Comparison of ENCODE assay signal across 12 mouse cellular contexts in genomic region chr9:46098360-46098985, GRCm38 (mm10).
DNase-seq lines count a peak whose midpoint lies in the region; ATAC-seq and TF ChIP-seq lines count a peak whose summit lies in the region.
"Had no signal": no experiment of that assay in that cellular context is flagged by ENCODE, and none has a peak within 500 bp of the region (broad histone marks: within the 10 kb centered on the region; RNA-seq: fewer than 3 reads in every experiment).

No protein-coding gene starts in this region.

- peaks cover 13% of the 10 kb centered on the region for H3K4me1 ChIP-seq in intestine, postnatal 0 days (replicated peaks; ENCODE audit: control insufficient read depth, insufficient read depth, low read length)
- H3K4me1 ChIP-seq in liver, embryonic 15.5 days (replicated peaks) = peaks cover 20% of the 10 kb centered on the region
- no peaks in the 10 kb centered on the region for H3K4me1 ChIP-seq in midbrain, embryonic 14.5 days (ENCODE audit: control insufficient read depth, insufficient read depth, low read length)

- 0 out of 2 replicates have a peak, but pooled peaks have one; percentile 27 for ATAC-seq in frontal cortex, adult (ENCODE audit: low TSS enrichment)
- peak; percentile 69 for ATAC-seq in intestine, postnatal 0 days
- peak; percentile 68 for ATAC-seq in liver, embryonic 15.5 days (ENCODE audit: insufficient read depth)
- no peak for ATAC-seq in midbrain, embryonic 14.5 days (ENCODE audit: low FRiP score, low TSS enrichment)
- ATAC-seq: hindbrain, postnatal 0 days had no signal

- peak overlapping the region; percentile 37 for H3K4me2 ChIP-seq in intestine, postnatal 0 days (replicated peaks; ENCODE audit: low read depth)
- H3K4me2 ChIP-seq in liver, embryonic 15.5 days = no peak overlapping the region; the same call in 1 of the 2 replicates
- no peak overlapping the region for H3K4me2 ChIP-seq in midbrain, embryonic 14.5 days (ENCODE audit: low read length)
- H3K4me2 ChIP-seq: lung, embryonic 14.5 days had no signal

- no peak overlapping the region for H3K4me3 ChIP-seq in intestine, postnatal 0 days (ENCODE audit: low read depth, low read length)
- H3K4me3 ChIP-seq in liver, embryonic 15.5 days (replicated peaks) = no peak overlapping the region
- no peak overlapping the region for H3K4me3 ChIP-seq in left cerebral cortex, adult 2 months
- H3K4me3 ChIP-seq in midbrain, embryonic 14.5 days (replicated peaks; ENCODE audit: low read depth, low read length) = no peak overlapping the region
- H3K4me3 ChIP-seq: forebrain, embryonic 10.5 days had no signal

- H3K9me3 ChIP-seq in intestine, postnatal 0 days (ENCODE audit: control insufficient read depth) = no peaks in the 10 kb centered on the region
- H3K9me3 ChIP-seq in liver, embryonic 15.5 days (replicated peaks) = no peaks in the 10 kb centered on the region
- no peaks in the 10 kb centered on the region for H3K9me3 ChIP-seq in midbrain, embryonic 14.5 days (ENCODE audit: control insufficient read depth, low read length)
- H3K9me3 ChIP-seq: forebrain, embryonic 10.5 days had no signal

- H3K9ac ChIP-seq in intestine, postnatal 0 days (ENCODE audit: low read depth, low read length) = no peak overlapping the region
- H3K9ac ChIP-seq in liver, embryonic 15.5 days = no peak overlapping the region
- H3K9ac ChIP-seq in midbrain, embryonic 14.5 days (replicated peaks; ENCODE audit: low read length) = no peak overlapping the region
- H3K9ac ChIP-seq: lung, embryonic 14.5 days had no signal

- no peak overlapping the region for H3K27ac ChIP-seq in intestine, postnatal 0 days (ENCODE audit: low read depth, low read length)
- H3K27ac ChIP-seq in liver, embryonic 15.5 days (replicated peaks) = no peak overlapping the region
- no peak overlapping the region for H3K27ac ChIP-seq in left cerebral cortex, adult 2 months
- H3K27ac ChIP-seq in midbrain, embryonic 14.5 days (replicated peaks; ENCODE audit: low read depth, low read length) = no peak overlapping the region
- H3K27ac ChIP-seq: forebrain, embryonic 10.5 days; hindbrain, postnatal 0 days had no signal

- no peaks in the 10 kb centered on the region for H3K36me3 ChIP-seq in intestine, postnatal 0 days (ENCODE audit: control insufficient read depth, insufficient read depth)
- H3K36me3 ChIP-seq in liver, embryonic 15.5 days (replicated peaks) = no peaks in the 10 kb centered on the region
- H3K36me3 ChIP-seq in midbrain, embryonic 14.5 days (ENCODE audit: control insufficient read depth, insufficient read depth, low read length) = no peaks in the 10 kb centered on the region
- H3K36me3 ChIP-seq: forebrain, embryonic 10.5 days had no signal

- WGBS in intestine, postnatal 0 days = 30% methylated on average over 15 of the region's 15 CpGs
- WGBS in liver, embryonic 15.5 days (ENCODE audit: insufficient replicate concordance) = 25% methylated on average over 15 of the region's 15 CpGs
- 93% methylated on average over 15 of the region's 15 CpGs for WGBS in midbrain, embryonic 14.5 days

- no peaks in the 10 kb centered on the region for H3K27me3 ChIP-seq in intestine, postnatal 0 days (replicated peaks; ENCODE audit: control insufficient read depth, insufficient read depth, low read length)
- no peaks in the 10 kb centered on the region for H3K27me3 ChIP-seq in liver, embryonic 15.5 days
- no peaks in the 10 kb centered on the region for H3K27me3 ChIP-seq in midbrain, embryonic 14.5 days (ENCODE audit: control insufficient read depth, insufficient read depth, low read length)

- intact Hi-C loops in left cerebral cortex, adult 2 months (cut with DNase I) = no loop called here

- TF ChIP-seq CTCF in intestine, postnatal 0 days (IDR thresholded peaks at IDR 0.05; ENCODE audit: low read depth) = no peak
- TF ChIP-seq CTCF in left cerebral cortex, adult 2 months (IDR thresholded peaks at IDR 0.05) = no peak

- no peak for DNase-seq in frontal cortex, postnatal 10 days (ENCODE audit: low spot score in 2 of 2)
- DNase-seq in cerebellum, adult 8-10 months = peak; percentile 44
- DNase-seq in left cerebral cortex, adult 2 months (ENCODE audit: extremely low spot score in 1 of 2, low spot score in 2 of 2) = no peak
- no peak for DNase-seq in midbrain, embryonic 14.5 days
- DNase-seq in right cerebral cortex, postnatal 25 days = no peak
- DNase-seq: gastrocnemius, postnatal 14 days; lung, embryonic 14.5 days had no signal
